Mouse (Mus musculus) embryo, embryonic 10 days (tissue): ENCODE results near the gene Ifi47.
A peak's percentile ranks its signal among the peaks of the same experiment; 100 is the strongest.

Source experiments
- DNase-seq: peaks from one replicate; pipeline ENCODE4 v3.0.0-alpha.2; 2015; ENCODE audit warnings: low spot score

The Ifi47 gene

GRCm38 (mm10) chr11:49089735-49090507 lies 13.5 kb downstream of the Ifi47 start:
- no peak for DNase-seq

GRCm38 (mm10) chr11:49090551-49090950 lies 14.2 kb downstream of the Ifi47 start:
- DNase-seq, result no peak

GRCm38 (mm10) chr11:49091171-49091570 lies 14.8 kb downstream of the Ifi47 start:
- no peak for DNase-seq

GRCm38 (mm10) chr11:49092053-49092586 lies 15.7 kb downstream of the Ifi47 start:
- DNase-seq, result no peak

- DNase-seq, result no peak
Measured at GRCm38 (mm10) chr11:49092786-49093185, 16.4 kb downstream of the Ifi47 start.

- DNase-seq, result no peak
Measured at GRCm38 (mm10) chr11:49093861-49094660, 17.7 kb downstream of the Ifi47 start.

GRCm38 (mm10) chr11:49095367-49095766 lies 19.0 kb downstream of the Ifi47 start:
- DNase-seq, result no peak

GRCm38 (mm10) chr11:49100409-49100808 lies 24.0 kb downstream of the Ifi47 start:
- no peak for DNase-seq

- no peak for DNase-seq
Measured at GRCm38 (mm10) chr11:49101500-49101899, 25.1 kb downstream of the Ifi47 start.

GRCm38 (mm10) chr11:49103047-49103693 lies 26.8 kb downstream of the Ifi47 start:
- DNase-seq, result peak; percentile 88

- no peak for DNase-seq
Measured at GRCm38 (mm10) chr11:49105752-49106151, 29.4 kb downstream of the Ifi47 start.

GRCm38 (mm10) chr11:49107650-49108537 lies 31.5 kb downstream of the Ifi47 start:
- DNase-seq, result no peak

- DNase-seq, result peak; percentile 60
Measured at GRCm38 (mm10) chr11:49108833-49109232, 32.4 kb downstream of the Ifi47 start.

GRCm38 (mm10) chr11:49111000-49111399 lies 34.6 kb downstream of the Ifi47 start:
- no peak for DNase-seq

- no peak for DNase-seq
Measured at GRCm38 (mm10) chr11:49112624-49113219, 36.3 kb downstream of the Ifi47 start.

GRCm38 (mm10) chr11:49114158-49114557 lies 37.8 kb downstream of the Ifi47 start:
- no peak for DNase-seq

GRCm38 (mm10) chr11:49114774-49115173 lies 38.4 kb downstream of the Ifi47 start, which contains the start of gene Olfr1396:
TSS of gene Olfr1396 (minus strand) at chr11:49114874.
- no peak for DNase-seq

GRCm38 (mm10) chr11:49119635-49120034 lies 43.2 kb downstream of the Ifi47 start:
- no peak for DNase-seq

GRCm38 (mm10) chr11:49124169-49124568 lies 47.8 kb downstream of the Ifi47 start:
- no peak for DNase-seq

- no peak for DNase-seq
Measured at GRCm38 (mm10) chr11:49141974-49142373, 65.6 kb downstream of the Ifi47 start, which contains the start of gene Olfr1395. TSS of gene Olfr1395 (plus strand) at chr11:49142274.
